Comparison of ENCODE assay signal across 14 mouse cellular contexts in the genomic region with DNA sequence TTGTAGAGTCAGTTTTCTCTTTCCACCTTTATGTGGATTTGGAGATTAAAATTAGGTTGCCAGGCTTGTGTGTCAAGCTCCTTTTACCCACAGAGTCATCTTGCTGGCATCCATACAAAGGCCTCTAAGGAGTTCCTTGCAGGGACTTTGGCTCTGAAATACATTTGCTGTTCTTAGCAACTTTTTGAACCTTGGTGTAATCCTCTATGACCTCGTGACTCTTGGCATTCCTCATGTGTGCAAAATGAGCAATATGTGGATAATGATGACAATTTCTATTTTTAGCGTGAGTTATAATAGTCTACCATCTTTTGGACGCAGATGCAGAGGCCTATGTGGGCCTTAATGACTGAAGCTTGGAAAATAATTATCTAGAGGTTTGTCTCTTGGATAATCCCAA.
"Had no signal": no experiment of that assay in that cellular context is flagged by ENCODE, and none has a peak within 500 bp of the region (broad histone marks: within the 10 kb centered on the region; RNA-seq: fewer than 3 reads in every experiment).

No protein-coding gene starts in this region.

- ATAC-seq: intestine, postnatal 0 days; liver, postnatal 0 days; midbrain, embryonic 13.5 days; midbrain, embryonic 16.5 days had no signal

- DNase-seq: kidney, postnatal 25 days; left cerebral cortex, postnatal 4 days; liver, postnatal 0 days; lung, embryonic 14.5 days; lung, postnatal 10 days; lung, postnatal 36 days; retina, postnatal 1 day; right cerebral cortex, postnatal 25 days; thymus, adult 2 months; thymus, postnatal 14 days; thymus, postnatal 4 days had no signal
